Mouse (Mus musculus): ENCODE results near the gene Ptprj.
"Not testable (repeated sequence)": the region's sequence is repeated elsewhere in the genome, so short reads cannot be mapped to it uniquely, and the experiment has no call there.

GRCm38 (mm10) chr2:90571399-90571798, 9.0 kb downstream of the Ptprj start:
- not testable (repeated sequence) for TF ChIP-seq CTCF (IDR thresholded peaks at IDR 0.05; ENCODE audit: low read depth); EP300 (optimal IDR thresholded peaks at IDR 0.05)

All from stomach, postnatal 0 days (tissue).